Mouse (Mus musculus) testis, adult 2 months (tissue): Measurements from ENCODE around the gene Wnt9a. TPM values are rescaled to one million over a fixed set of nuclear protein-coding genes. Genes with fewer than 3 reads are reported as not detected.

Experiments
- H3K27ac ChIP-seq: fragments of 200-500 bp; 2 replicates; pipeline ENCODE4 v1.5.1; 2012; ENCODE audit warnings: low read depth, low read length; ENCODE audit not compliant: control insufficient read depth, insufficient read depth
- H3K27me3 ChIP-seq: fragments of 200-500 bp; 2 replicates; pipeline ENCODE4 v1.6.1; 2012; ENCODE audit warnings: mild to moderate bottlenecking, low read length, moderate library complexity; ENCODE audit not compliant: control insufficient read depth, insufficient read depth
- H3K36me3 ChIP-seq: fragments of 200-500 bp; 2 replicates; pipeline ENCODE4 v1.6.1; 2012; ENCODE audit warnings: mild to moderate bottlenecking, low read length; ENCODE audit not compliant: control insufficient read depth, insufficient read depth
- H3K4me1 ChIP-seq: fragments of 200-500 bp; 2 replicates; pipeline ENCODE4 v1.6.1; 2012; ENCODE audit warnings: low read length; ENCODE audit not compliant: control insufficient read depth, insufficient read depth
- H3K4me3 ChIP-seq: fragments of 200-500 bp; 2 replicates; pipeline ENCODE4 v1.5.1; 2012; ENCODE audit warnings: low read depth, mild to moderate bottlenecking, low read length, moderate library complexity, mixed read lengths; ENCODE audit not compliant: control insufficient read depth
- CTCF ChIP-seq: fragments of 200-500 bp; IDR thresholded peaks from 2 replicates; pipeline ENCODE4 v1.5.1; 2012; ENCODE audit warnings: low read depth, mild to moderate bottlenecking, inconsistent platforms, low read length, moderate library complexity; ENCODE audit not compliant: control insufficient read depth, insufficient read depth, insufficient replicate concordance
- POLR2A ChIP-seq: fragments of 200-500 bp; IDR thresholded peaks from 2 replicates; pipeline ENCODE4 v1.6.1; 2012; ENCODE audit warnings: low read depth, mild to moderate bottlenecking, inconsistent platforms, low read length, moderate library complexity; ENCODE audit not compliant: control insufficient read depth
- polyA plus RNA-seq: library from polyadenylated mRNA; depleted of rRNA; stranded (reverse); fragments of >200 nt; gene quantifications from 2 replicates; pipeline ENCODE4 v1.2.3, GENCODE M21; 2012

Gene Wnt9a
- polyA plus RNA-seq, 1 experiment, result 0.40 TPM

- peaks cover 4% of the 10 kb centered on the region for H3K4me1 ChIP-seq
- no peaks in the 10 kb centered on the region for H3K27me3 ChIP-seq
- TF ChIP-seq POLR2A, result no peak
- TF ChIP-seq CTCF, result no peak
- no peak overlapping the region for H3K27ac ChIP-seq
- H3K36me3 ChIP-seq, result no peaks in the 10 kb centered on the region
- H3K4me3 ChIP-seq, result no peak overlapping the region
Observed at GRCm38 (mm10) chr11:59312501-59312900, 5.8 kb downstream of the Wnt9a start.

GRCm38 (mm10) chr11:59313029-59313811 lies 6.5 kb downstream of the Wnt9a start:
- no peak overlapping the region for H3K27ac ChIP-seq
- H3K4me3 ChIP-seq, result no peak overlapping the region
- no peaks in the 10 kb centered on the region for H3K27me3 ChIP-seq
- no peaks in the 10 kb centered on the region; the same call in 1 of the 2 replicates for H3K4me1 ChIP-seq
- no peaks in the 10 kb centered on the region for H3K36me3 ChIP-seq
- no peak for TF ChIP-seq POLR2A
- no peak for TF ChIP-seq CTCF

DNA sequence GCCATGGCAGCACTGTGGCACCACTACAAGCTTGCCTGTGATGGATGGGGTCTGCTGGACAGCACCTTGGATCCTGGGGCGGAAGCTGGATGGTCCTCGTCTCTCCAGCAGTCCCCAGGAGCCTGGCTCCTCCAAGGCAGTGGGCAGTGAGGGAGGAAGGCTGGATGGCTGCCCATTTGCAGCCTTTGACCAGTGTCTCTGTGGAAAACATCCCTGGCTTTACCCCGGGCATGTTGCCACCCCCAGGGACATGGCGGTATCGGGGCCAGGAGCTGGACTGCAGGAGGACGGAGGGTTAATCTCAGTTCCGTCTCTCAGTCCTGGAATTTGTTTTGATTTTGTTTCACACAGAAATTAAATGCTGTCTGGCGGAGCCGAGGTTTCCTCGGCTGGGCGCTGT lies 7.2 kb downstream of the Wnt9a start:
- Histone ChIP-seq H3K4me1 (no peaks in the 10 kb centered on the region), H3K27ac (no peak overlapping the region), H3K27me3 (no peaks in the 10 kb centered on the region), H3K36me3 (no peaks in the 10 kb centered on the region), H3K4me3 (no peak overlapping the region)
- TF ChIP-seq CTCF, result no peak
- TF ChIP-seq POLR2A, result no peak

GRCm38 (mm10) chr11:59316517-59316916 lies 9.8 kb downstream of the Wnt9a start:
- Histone ChIP-seq H3K4me1 (no peaks in the 10 kb centered on the region), H3K27me3 (no peaks in the 10 kb centered on the region)
- TF ChIP-seq CTCF, result no peak
- no peak for TF ChIP-seq POLR2A

GRCm38 (mm10) chr11:59322988-59323387 lies 16.3 kb downstream of the Wnt9a start:
- no peaks in the 10 kb centered on the region for H3K27me3 ChIP-seq
- TF ChIP-seq CTCF (no peak), POLR2A (no peak)
- H3K27ac ChIP-seq, result no peak overlapping the region
- H3K36me3 ChIP-seq, result no peaks in the 10 kb centered on the region
- no peak overlapping the region for H3K4me3 ChIP-seq
- H3K4me1 ChIP-seq, result no peaks in the 10 kb centered on the region

More at GRCm38 (mm10) chr11:59316517-59316916, 9.8 kb downstream of the Wnt9a start:
- H3K4me3 ChIP-seq, result no peak overlapping the region
- no peak overlapping the region for H3K27ac ChIP-seq
- no peaks in the 10 kb centered on the region for H3K36me3 ChIP-seq

DNA sequence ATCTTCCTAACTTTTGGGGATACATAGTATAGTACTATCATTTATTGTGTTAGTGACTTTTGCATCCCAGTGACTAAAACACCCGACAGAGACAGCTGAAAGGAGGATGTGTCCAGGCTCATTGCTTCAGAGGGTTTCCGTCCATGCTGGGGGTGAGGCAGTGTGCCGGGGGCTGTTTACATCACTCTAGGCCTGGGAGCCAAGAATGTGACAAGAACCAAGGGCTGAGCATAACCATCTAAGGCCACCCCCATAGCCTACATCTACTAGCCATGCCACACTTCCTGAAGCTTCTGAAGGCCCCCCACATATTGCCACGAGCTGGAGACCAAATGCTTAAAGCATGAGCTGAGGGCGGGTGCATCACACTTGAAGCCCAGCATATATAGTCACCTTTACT lies 18.0 kb downstream of the Wnt9a start:
- Histone ChIP-seq H3K27ac (no peak overlapping the region), H3K4me3 (no peak overlapping the region), H3K4me1 (no peaks in the 10 kb centered on the region), H3K27me3 (no peaks in the 10 kb centered on the region), H3K36me3 (no peaks in the 10 kb centered on the region)
- no peak for TF ChIP-seq POLR2A
- no peak for TF ChIP-seq CTCF

- no peaks in the 10 kb centered on the region for H3K36me3 ChIP-seq
- no peak for TF ChIP-seq CTCF
- TF ChIP-seq POLR2A, result no peak
- no peaks in the 10 kb centered on the region for H3K27me3 ChIP-seq
- H3K4me1 ChIP-seq, result no peaks in the 10 kb centered on the region
- H3K4me3 ChIP-seq, result no peak overlapping the region
- H3K27ac ChIP-seq, result no peak overlapping the region
Observed at GRCm38 (mm10) chr11:59327625-59328024, 20.9 kb downstream of the Wnt9a start.
